Mouse (Mus musculus) embryonic facial prominence, embryonic 11.5 days (tissue): Measurements from ENCODE around the gene Lrmda. TPM values are rescaled to one million over a fixed set of nuclear protein-coding genes. Genes with fewer than 3 reads are reported as not detected.

Experiments used
- ATAC-seq: fragments of 200-750 bp; cut with Nextera tagmentation; replicated peaks from 2 replicates; pipeline ENCODE4 v1.8.0; 2017; ENCODE audit warnings: low read depth; ENCODE audit not compliant: insufficient number of reproducible peaks, low FRiP score, low TSS enrichment
- DNase-seq: peaks from one replicate; pipeline ENCODE4 v3.0.0-alpha.2; 2015; ENCODE audit warnings: low spot score
- H3K27ac ChIP-seq: fragments of 300-500 bp; sonication (generic); replicated peaks from 2 replicates; pipeline ENCODE4 v1.5.1; 2014; ENCODE audit warnings: mild to moderate bottlenecking, low read depth, low read length, control low read depth
- H3K27me3 ChIP-seq: fragments of 300-500 bp; sonication (generic); 2 replicates; pipeline ENCODE4 v1.6.1; 2014; ENCODE audit warnings: mild to moderate bottlenecking, low read length, moderate library complexity, mixed read lengths; ENCODE audit not compliant: control insufficient read depth, insufficient read depth
- H3K36me3 ChIP-seq: fragments of 300-500 bp; sonication (generic); replicated peaks from 2 replicates; pipeline ENCODE4 v1.6.1; 2014; ENCODE audit warnings: low read depth, mild to moderate bottlenecking, low read length, moderate library complexity, mixed read lengths; ENCODE audit not compliant: control insufficient read depth, insufficient read depth
- H3K4me1 ChIP-seq: fragments of 300-500 bp; sonication (generic); 2 replicates; pipeline ENCODE4 v1.6.1; 2014; ENCODE audit warnings: low read length, mixed read lengths; ENCODE audit not compliant: control insufficient read depth, insufficient read depth
- H3K4me2 ChIP-seq: fragments of 300-500 bp; sonication (generic); 2 replicates; pipeline ENCODE4 v1.6.1; 2014; ENCODE audit warnings: low read depth, mild to moderate bottlenecking, control low read depth, low read length, moderate library complexity
- H3K4me3 ChIP-seq: fragments of 300-500 bp; sonication (generic); 2 replicates; pipeline ENCODE4 v1.5.1; 2014; ENCODE audit warnings: low read depth, low read length, control low read depth
- H3K9ac ChIP-seq: fragments of 300-500 bp; sonication (generic); replicated peaks from 2 replicates; pipeline ENCODE4 v1.6.1; 2014; ENCODE audit warnings: mild to moderate bottlenecking, control low read depth, low read length
- H3K9me3 ChIP-seq: fragments of 300-500 bp; sonication (generic); replicated peaks from 2 replicates; pipeline ENCODE4 v1.6.1; 2016; ENCODE audit warnings: mild to moderate bottlenecking, low read length, inconsistent platforms, mixed read lengths; ENCODE audit not compliant: control insufficient read depth
- WGBS: fragments of 180-500 bp; shearing (Covaris S2); extraction: QIAGEN DNeasy Blood & Tissue Kit; methylation state at CpG from one replicate; pipeline ENCODE4 v1.1.7; 2014; 5-methylcytosine and 5-hydroxymethylcytosine counted together
- polyA plus RNA-seq: library from polyadenylated mRNA; unstranded; fragments of >200 nt; fragmentation: Nextera tagmentation; extraction: Ambion mirVana; gene quantifications from 2 replicates; pipeline ENCODE4 v1.2.1, GENCODE M21; 2014

Lrmda gene
- polyA plus RNA-seq, 1 experiment from 2014 or later: 0.22 TPM

DNA sequence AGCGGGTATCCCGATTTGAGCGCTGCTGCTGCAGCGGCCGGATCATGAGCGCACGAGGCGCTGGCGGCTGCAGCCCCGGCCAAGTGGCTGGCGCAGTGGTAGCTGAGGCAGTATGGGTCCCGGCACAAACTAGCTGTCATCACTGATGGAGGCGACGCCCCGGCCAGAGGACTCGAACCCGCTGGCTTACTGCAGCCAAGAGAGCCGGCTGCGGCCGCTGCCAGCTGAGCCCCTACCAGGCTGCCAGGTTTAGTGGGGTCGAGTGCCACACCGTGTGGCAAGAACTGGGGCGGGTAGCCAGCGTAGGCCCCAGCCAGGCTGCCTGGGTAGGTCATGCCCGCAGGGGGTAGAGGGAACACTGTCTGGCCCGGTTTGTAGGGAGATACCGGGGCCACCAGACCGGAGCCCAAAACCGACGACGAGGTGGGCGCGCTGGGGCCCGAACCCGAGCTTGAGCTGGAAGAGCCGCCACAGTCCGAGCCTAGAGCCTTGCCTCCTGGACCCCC lies 34.0 kb upstream of the Lrmda start:
- Histone ChIP-seq H3K9me3 (no peaks in the 10 kb centered on the region), H3K4me2 (peak overlapping the region; percentile 82), H3K4me3 (peak overlapping the region; percentile 81), H3K36me3 (peaks cover 3% of the 10 kb centered on the region), H3K4me1 (peaks cover 9% of the 10 kb centered on the region), H3K9ac (peak overlapping the region; percentile 92), H3K27ac (peak overlapping the region; percentile 97), H3K27me3 (peaks cover 6% of the 10 kb centered on the region; the same call in 1 of the 2 replicates)
- ATAC-seq (no peak), DNase-seq (peak; percentile 41)
- WGBS: under 1% methylated on average over 34 of the region's 37 CpGs

DNA sequence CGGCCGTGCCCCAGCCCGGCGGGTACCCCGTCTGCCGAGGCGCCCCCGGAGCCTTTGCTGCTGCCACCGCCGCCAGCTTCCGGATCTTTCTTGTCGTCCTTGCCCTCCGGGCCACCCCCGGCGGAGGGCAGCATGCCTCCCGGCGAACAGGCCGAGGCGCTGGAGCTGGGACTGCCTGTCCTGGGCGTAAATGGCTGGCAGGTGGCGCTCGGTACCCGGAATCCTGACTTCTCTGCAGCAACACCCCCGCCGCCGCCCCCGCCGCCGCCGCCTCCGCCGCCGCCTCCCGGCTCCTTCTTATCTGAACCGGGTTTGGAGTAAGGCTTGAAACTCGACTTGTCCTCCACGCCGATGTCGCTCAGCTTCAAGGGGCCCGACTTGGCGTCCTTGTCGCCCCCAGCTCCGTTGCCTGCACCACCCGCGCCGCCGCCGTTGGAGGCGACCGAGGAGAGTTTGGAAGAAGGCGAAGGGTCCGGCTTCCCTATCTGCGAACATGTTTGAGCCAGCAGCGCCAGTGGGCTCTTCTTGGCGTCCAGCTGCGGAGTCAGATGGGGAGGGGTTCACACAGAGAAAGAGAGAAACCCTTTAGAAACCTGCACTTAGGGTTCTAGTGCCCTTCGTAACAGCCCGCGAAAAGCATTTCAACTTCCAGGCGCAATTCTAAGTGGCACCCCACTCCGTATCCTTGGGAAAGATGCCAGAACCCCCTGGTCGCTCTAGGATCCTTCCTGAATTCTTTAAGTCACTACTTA lies 33.4 kb upstream of the Lrmda start:
- Histone ChIP-seq H3K4me3 (peak overlapping the region; percentile 81), H3K9me3 (no peaks in the 10 kb centered on the region), H3K4me2 (peak overlapping the region; percentile 82), H3K36me3 (peaks cover 3% of the 10 kb centered on the region), H3K27me3 (peaks cover 8% of the 10 kb centered on the region; the same call in 1 of the 2 replicates), H3K27ac (peak overlapping the region; percentile 97), H3K9ac (peak overlapping the region; percentile 92), H3K4me1 (peaks cover 9% of the 10 kb centered on the region)
- peak; percentile 83 for DNase-seq
- ATAC-seq: no peak
- under 1% methylated on average over 62 of the region's 62 CpGs for WGBS

DNA sequence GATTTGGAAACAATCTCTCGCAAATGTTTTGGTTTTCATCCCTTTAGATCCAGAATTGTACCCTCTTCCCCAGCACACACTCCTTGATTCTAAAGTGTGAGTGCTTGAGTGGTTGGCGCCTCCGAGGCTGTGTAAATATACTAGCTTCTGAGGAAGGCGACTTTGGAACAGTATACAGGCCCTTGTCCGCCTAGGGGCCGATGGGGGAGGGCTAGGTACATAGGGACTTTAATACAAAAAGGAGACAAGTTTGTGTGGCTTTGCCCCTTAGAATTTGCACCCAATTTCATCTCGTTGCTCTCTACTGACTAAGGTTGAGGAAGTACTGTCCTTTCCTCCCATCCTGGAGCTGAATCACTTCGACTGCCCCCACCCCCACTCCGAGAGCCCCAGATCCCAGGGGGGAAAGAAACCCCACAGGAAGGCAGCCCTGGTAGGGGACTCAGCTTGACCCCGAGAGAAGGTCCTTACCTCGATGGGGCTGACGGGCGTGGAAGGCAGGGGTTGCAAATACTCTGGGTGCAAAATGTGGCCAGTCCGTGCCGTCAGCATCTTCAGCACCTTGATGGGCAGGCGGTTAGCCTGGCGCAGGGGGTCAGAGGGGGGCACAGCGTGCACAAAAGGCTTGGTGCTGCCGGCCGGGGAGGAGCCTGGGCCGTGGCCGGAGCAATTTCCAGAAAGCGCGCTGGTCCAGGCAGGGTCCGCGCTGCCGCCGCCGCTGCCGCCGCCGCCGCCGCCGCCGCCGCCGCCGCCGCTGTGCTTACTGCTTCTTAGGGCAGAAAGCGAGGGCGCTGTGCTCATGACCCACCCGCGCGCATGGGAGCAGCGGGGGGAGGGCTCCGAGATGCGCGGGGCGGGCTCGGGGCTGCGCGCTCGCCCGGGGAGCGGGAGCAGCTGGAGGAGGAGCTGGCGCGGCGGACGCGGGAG lies 32.5 kb upstream of the Lrmda start:
- H3K9me3 ChIP-seq: no peaks in the 10 kb centered on the region
- peaks cover 3% of the 10 kb centered on the region for H3K36me3 ChIP-seq
- peaks cover 9% of the 10 kb centered on the region for H3K4me1 ChIP-seq
- ATAC-seq: peak; percentile 6; the same call in 1 of the 2 replicates
- H3K27me3 ChIP-seq: peaks cover 8% of the 10 kb centered on the region; the same call in 1 of the 2 replicates
- H3K4me3 ChIP-seq: peak overlapping the region; percentile 81
- H3K9ac ChIP-seq: peak overlapping the region; percentile 92
- WGBS: under 1% methylated on average over 40 of the region's 61 CpGs
- H3K4me2 ChIP-seq: peak overlapping the region; percentile 82
- DNase-seq: peak; percentile 64
- peak overlapping the region; percentile 97 for H3K27ac ChIP-seq

DNA sequence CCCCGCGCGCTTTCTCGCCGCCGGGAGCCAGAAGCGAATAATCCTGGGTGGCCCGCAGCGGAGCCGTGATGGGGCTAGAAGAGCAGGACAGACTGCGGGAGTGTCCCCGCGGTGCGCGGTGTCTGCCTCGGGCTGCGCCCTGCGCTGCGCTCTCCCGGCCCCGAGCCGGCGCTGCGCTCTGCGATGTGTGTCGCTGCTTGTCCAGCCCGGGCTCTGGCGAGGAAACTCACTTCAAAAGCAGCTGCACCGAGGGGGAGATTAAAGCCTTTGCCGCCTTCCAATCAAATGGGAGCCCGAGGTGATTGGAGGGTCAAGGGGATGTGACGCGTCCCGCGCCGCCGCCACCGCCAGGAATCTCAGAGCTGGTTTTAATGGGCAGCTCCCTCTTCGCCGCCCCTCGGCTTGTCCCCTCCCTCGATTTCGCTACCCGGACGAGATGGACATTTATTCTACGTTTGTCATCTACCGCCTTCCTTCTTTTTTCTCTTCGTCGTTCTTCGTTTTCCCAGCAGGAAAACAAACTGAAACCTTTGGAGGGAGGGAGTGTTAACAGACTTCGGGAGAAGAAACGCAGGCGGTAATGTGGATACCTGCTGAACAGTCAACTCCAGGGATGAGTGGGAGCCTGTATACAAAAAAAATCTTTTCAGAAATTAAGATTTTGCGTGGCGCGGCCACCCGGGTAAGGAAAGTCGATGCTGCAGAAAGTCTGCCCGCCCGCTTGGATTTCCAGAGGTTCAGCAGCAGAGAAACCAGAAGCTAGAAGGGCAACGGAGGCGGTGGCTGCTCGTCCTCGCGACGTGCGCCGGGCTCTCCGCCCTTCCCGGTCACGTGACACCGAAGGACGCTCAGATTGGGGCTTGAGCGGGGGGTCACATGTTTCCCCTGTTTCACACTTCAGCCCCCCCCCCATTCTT lies 31.6 kb upstream of the Lrmda start:
- Histone ChIP-seq H3K4me3 (peak overlapping the region; percentile 81), H3K9ac (peak overlapping the region; percentile 92), H3K4me2 (peak overlapping the region; percentile 82), H3K36me3 (peaks cover 3% of the 10 kb centered on the region), H3K9me3 (no peaks in the 10 kb centered on the region), H3K27me3 (peaks cover 8% of the 10 kb centered on the region), H3K27ac (peak overlapping the region; percentile 97), H3K4me1 (peaks cover 3% of the 10 kb centered on the region; the same call in 1 of the 2 replicates)
- DNase-seq (peak; percentile 97), ATAC-seq (peak; percentile 84)
- WGBS: under 1% methylated on average over 74 of the region's 74 CpGs

DNA sequence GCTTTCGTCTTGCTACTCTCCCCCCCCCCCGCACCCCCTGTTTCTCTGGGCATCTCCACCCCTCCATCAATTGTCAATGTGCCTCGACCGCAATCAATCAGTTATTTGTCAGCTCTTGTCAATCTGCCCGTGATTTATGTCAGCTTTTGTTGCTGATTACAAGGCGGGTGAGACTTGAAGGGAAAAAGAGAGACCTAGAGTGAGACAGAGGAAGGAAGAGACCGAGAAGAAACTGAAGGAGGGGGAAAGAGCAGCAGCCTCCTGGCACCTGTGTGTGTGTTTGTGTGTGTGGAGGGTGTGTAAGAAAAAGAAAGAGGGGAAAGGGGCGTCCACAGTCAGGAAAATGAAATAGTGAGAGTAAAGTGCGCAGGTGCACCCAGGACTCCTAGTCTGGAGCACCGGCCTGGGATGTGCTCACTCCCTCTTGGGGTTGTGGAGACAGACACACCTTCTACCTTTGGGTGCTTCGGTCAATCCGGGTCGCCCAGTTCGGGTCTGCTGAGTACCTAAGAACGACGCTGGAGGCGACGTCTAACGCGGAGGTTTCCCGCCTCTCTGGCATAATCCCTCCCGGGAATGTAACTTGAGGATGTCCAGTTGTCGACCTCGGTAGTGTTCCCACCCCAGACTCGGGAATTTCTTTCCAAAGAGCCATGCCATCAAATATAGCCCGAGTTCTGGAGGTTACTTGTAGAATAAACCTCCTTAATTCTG lies 30.8 kb upstream of the Lrmda start:
- H3K27ac ChIP-seq: peak overlapping the region; percentile 68
- ATAC-seq: no peak
- peak overlapping the region; percentile 81 for H3K4me3 ChIP-seq
- no peaks in the 10 kb centered on the region for H3K9me3 ChIP-seq
- peak overlapping the region; percentile 54 for H3K9ac ChIP-seq
- peaks cover 3% of the 10 kb centered on the region for H3K36me3 ChIP-seq
- WGBS: under 1% methylated on average over 26 of the region's 26 CpGs
- peaks cover 3% of the 10 kb centered on the region; the same call in 1 of the 2 replicates for H3K4me1 ChIP-seq
- peak overlapping the region; percentile 82 for H3K4me2 ChIP-seq
- H3K27me3 ChIP-seq: peaks cover 14% of the 10 kb centered on the region
- peak; percentile 52 for DNase-seq

DNA sequence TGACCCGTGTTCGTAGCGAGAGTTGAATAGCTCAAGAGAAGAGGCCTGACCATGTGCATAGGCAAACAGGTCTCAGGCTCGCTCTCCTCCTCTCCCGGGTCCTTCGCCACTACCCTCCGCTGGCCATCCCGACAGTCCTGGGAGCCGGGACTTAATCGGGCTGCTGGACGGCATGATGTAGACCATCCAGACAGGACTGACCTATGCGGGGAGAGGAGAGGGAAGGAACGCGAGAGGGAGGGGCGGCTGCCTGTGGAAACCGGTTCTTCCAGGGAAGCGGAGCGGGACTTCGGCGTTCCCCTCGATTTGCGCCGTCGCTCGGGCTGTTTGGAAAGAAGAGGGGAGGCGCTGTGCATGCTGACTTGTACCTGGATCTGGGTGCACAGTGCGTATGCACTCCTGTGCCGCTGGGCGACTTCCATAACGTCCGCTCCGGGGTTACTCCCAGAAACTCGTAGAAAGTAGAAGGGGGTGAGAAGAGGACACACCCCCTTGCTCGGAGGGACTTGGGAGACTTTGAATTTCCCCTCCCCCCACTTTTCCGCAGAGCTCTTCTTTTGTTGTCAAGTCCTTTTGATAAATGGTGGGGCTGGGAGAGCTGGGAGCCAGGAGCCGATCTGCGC lies 30.1 kb upstream of the Lrmda start, which contains the start of gene Zfp503:
Gene Zfp503 (minus strand): TSS at position 311 of the 623 bp plus-strand sequence.
- Histone ChIP-seq H3K9me3 (no peaks in the 10 kb centered on the region), H3K4me3 (peak within 1 kb of the TSS; percentile 81), H3K9ac (peak within 1 kb of the TSS; percentile 54), H3K27me3 (peaks cover 16% of the 10 kb centered on the region), H3K4me1 (peaks cover 3% of the 10 kb centered on the region), H3K4me2 (peak within 1 kb of the TSS; percentile 82), H3K36me3 (peaks cover 3% of the 10 kb centered on the region), H3K27ac (peak within 1 kb of the TSS; percentile 68)
- DNase-seq (peak; percentile 78), ATAC-seq (no peak)
- under 1% methylated on average over 35 of the region's 37 CpGs for WGBS
